Mouse (Mus musculus): ENCODE measurements at regions not wholly inside any gene's neighbourhood (a gene's known extent, or its start where the extent isn't known, plus 50 kb on each side); places are given as distances from the start of the nearest gene placed in this dataset.
"Not testable (repeated sequence)": the region's sequence is repeated elsewhere in the genome, so short reads cannot be mapped to it uniquely, and the experiment has no call there.

GRCm38 (mm10) chr17:9268776-9269175, 153.1 kb upstream of the Gm17728 start:
- DNase-seq (ENCODE audit: low read depth, low spot score): no peak

- not testable (repeated sequence) for DNase-seq (ENCODE audit: low read depth, low spot score)
Measured at GRCm38 (mm10) chr17:9278046-9278445, 143.8 kb upstream of the Gm17728 start.

GRCm38 (mm10) chr17:9279481-9279880, 142.4 kb upstream of the Gm17728 start:
- DNase-seq (ENCODE audit: low read depth, low spot score): no peak

GRCm38 (mm10) chr17:9281891-9282290, 140.0 kb upstream of the Gm17728 start:
- no peak for DNase-seq (ENCODE audit: low read depth, low spot score)

GRCm38 (mm10) chr17:9282333-9283176, 139.3 kb upstream of the Gm17728 start:
- no peak for DNase-seq (ENCODE audit: low read depth, low spot score)

- DNase-seq (ENCODE audit: low read depth, low spot score): no peak
Measured at GRCm38 (mm10) chr17:9286431-9286830, 135.4 kb upstream of the Gm17728 start.

- no peak for DNase-seq (ENCODE audit: low read depth, low spot score)
Measured at GRCm38 (mm10) chr17:9286834-9287233, 135.0 kb upstream of the Gm17728 start.

GRCm38 (mm10) chr17:9287682-9288081, 134.2 kb upstream of the Gm17728 start:
- no peak for DNase-seq (ENCODE audit: low read depth, low spot score)

GRCm38 (mm10) chr17:9291601-9292000, 130.3 kb upstream of the Gm17728 start:
- no peak for DNase-seq (ENCODE audit: low read depth, low spot score)

GRCm38 (mm10) chr17:9292296-9292695, 129.6 kb upstream of the Gm17728 start:
- DNase-seq (ENCODE audit: low read depth, low spot score): no peak

GRCm38 (mm10) chr17:9296371-9296770, 125.5 kb upstream of the Gm17728 start:
- no peak for DNase-seq (ENCODE audit: low read depth, low spot score)

GRCm38 (mm10) chr17:9298231-9298630, 123.6 kb upstream of the Gm17728 start:
- no peak for DNase-seq (ENCODE audit: low read depth, low spot score)

- DNase-seq (ENCODE audit: low read depth, low spot score): no peak
Measured at GRCm38 (mm10) chr17:9301101-9301501, 120.8 kb upstream of the Gm17728 start.

- DNase-seq (ENCODE audit: low read depth, low spot score): no peak
Measured at GRCm38 (mm10) chr17:9308507-9308906, 113.4 kb upstream of the Gm17728 start.

- DNase-seq (ENCODE audit: low read depth, low spot score): no peak
Measured at GRCm38 (mm10) chr17:9322772-9323171, 99.1 kb upstream of the Gm17728 start.

- no peak for DNase-seq (ENCODE audit: low read depth, low spot score)
Measured at GRCm38 (mm10) chr17:9328886-9329455, 92.9 kb upstream of the Gm17728 start.

GRCm38 (mm10) chr17:9357572-9358159, 64.2 kb upstream of the Gm17728 start:
- DNase-seq (ENCODE audit: low read depth, low spot score): no peak
